Mouse (Mus musculus) mouse embryonic stem cell (cell line): Measurements from ENCODE around the gene Asf1b.

Source experiments
- in situ Hi-C, 2 experiments: fragments of 300-500 bp; cut with MboI; formaldehyde crosslinking; loops; 1 replicate in 1 of 2; 3 replicates in 1 of 2; pipeline ENCODE4 v1.14.3; 2019 to 2020; ENCODE audit warnings: low sequenced_read_pairs in 2 of 2, low pct_unique_long_range_greater_than_20kb in 1 of 2, mixed read lengths in 1 of 2; ENCODE audit not compliant: unreplicated experiment in 1 of 2

Gene Asf1b

GRCm38 (mm10) chr8:83945540-83945939, 9.8 kb upstream of the Asf1b start:
- in situ Hi-C loops: no loop called here

- in situ Hi-C loops: no loop called here
These were observed 580 bp upstream of the Asf1b start for GRCm38 (mm10) chr8:83954749-83955105.

DNA sequence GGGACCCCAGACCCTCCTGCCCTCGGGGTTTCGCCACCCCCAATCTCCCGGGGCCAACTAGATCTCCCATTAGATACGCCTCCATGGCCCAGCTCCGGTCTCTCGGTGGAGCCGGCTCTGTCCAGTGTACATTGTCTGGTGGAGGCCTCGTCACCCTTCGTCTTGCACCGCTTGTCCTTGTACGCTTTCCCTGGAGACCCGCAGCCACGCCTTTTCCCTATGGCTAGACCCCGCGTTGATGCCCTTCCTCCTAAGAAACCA, 581 bp downstream of the Asf1b start:
- in situ Hi-C loops: no loop called here

GRCm38 (mm10) chr8:83956789-83957188, 1.5 kb downstream of the Asf1b start:
- in situ Hi-C loops: no loop called here

- in situ Hi-C loops: no loop called here
These were observed 8.9 kb downstream of the Asf1b start for GRCm38 (mm10) chr8:83964015-83964765.

GRCm38 (mm10) chr8:83967701-83968100, 12.4 kb downstream of the Asf1b start:
- in situ Hi-C loops: no loop called here

DNA sequence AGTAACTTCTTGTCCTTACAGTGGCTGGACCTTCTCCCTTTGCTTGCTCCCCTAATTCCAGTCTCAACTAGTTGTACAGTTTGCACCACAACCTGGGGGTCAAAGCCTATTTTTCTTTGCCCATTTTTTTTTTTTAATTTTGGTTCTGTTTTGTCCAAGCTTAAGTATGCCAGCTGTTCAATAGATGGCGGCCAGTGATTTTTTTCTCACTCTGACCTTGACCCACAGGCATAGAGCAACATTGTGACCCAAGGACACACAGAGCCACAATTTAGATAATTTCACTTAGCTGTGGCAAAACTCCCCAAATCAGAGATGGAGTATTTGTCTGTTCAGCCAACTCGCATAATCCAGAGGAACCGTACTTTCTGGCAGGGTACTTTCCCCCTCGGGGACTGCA, 15.8 kb downstream of the Asf1b start:
- in situ Hi-C loops: no loop called here

DNA sequence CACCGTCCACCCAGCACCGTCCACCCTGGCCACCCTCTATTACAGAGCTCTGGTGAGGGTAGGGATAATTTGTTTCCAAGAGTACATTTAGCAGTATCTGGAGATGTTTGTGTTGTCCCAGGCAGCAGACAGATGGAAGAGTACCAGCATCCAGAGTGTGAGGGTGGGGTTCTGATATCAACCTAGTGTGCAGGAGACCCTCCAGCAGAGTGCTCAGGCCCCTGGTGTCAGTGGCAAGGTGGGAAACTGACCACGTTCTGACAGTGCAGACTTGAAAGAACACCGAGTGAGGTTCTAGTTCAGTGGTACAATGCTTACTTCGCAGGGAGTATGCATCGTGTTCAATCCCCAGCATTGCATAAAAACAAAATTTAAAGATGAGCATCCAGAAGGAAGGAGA, 16.4 kb downstream of the Asf1b start:
- in situ Hi-C loops: no loop called here

GRCm38 (mm10) chr8:83972150-83973120, 17.1 kb downstream of the Asf1b start, which contains the start of gene Prkaca:
Prkaca (plus strand) TSS chr8:83972993.
- in situ Hi-C loops: no loop called here

- in situ Hi-C loops: no loop called here
These were observed 18.1 kb downstream of the Asf1b start for GRCm38 (mm10) chr8:83973161-83974031.

GRCm38 (mm10) chr8:83974521-83974920, 19.2 kb downstream of the Asf1b start:
- in situ Hi-C loops: no loop called here

DNA sequence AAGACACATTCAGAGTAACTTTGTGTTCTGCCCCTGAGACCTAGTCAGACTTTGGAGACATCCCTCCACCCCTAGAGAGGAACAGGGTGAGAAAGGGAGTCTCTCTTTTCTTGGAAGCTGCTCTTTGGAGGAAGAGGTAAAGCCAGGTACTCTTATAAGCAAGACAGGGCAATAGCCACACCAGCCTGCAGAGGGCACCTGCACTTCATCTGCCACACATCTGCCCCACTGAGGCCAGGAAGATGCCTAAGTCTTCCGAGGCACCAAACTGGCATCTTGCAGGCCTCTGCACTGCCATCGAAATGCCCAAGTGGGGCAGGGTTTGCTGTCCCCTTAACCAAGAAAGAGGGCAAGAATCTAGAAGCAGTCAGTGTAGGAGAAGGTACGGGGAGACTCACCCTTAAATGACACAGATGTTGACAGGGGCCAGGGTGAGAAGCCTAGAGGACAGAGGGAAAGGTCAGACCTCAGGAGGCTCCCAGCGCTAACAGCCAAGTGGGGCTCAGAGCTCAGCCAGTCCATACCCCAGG, 20.9 kb downstream of the Asf1b start:
- in situ Hi-C loops: no loop called here

GRCm38 (mm10) chr8:83976779-83977350, 21.6 kb downstream of the Asf1b start:
- in situ Hi-C loops: no loop called here

- in situ Hi-C loops: no loop called here
These were observed 22.3 kb downstream of the Asf1b start for GRCm38 (mm10) chr8:83977646-83978045.

DNA sequence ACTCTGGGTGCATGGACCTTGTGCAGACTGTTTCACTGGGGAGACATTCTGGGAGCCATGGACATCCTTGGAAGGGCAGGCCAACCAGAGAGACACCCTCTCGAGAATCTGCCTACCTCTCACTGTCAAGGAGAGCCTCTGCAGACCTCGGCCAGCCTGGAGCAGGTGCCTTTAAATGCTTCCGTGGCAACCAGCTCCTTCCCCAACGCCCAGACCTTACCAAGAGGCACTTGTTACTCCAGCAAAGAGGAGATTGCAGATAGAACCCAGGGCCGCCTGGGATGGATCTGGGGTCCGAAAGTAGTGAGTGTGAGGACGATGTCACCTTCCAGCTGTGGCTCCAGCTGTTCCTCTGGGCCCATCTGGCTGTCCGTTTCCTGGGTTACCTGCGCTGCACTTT, 22.9 kb downstream of the Asf1b start:
- in situ Hi-C loops: no loop called here

- in situ Hi-C loops: no loop called here
These were observed 24.9 kb downstream of the Asf1b start for GRCm38 (mm10) chr8:83980250-83980649.

GRCm38 (mm10) chr8:83980845-83981244, 25.5 kb downstream of the Asf1b start:
- in situ Hi-C loops: no loop called here

DNA sequence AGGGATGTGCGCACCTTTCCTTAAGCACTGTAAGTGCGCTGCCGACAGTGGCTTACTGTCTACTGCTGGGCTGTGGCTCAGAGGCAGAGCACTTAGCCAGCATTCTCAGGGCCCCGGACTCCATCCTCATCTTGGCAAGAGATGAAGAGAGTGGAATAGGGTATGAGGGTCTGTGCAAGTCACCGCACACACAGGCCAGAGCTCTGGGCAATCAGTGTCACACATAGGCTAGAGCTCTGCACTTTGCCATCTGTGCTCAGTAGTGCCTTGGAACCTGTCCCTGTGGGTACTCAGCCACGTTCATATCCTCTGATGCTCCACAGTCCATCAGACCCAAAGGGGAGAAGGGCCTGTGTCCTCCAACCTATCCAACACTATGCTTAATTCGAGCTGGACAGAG, 26.2 kb downstream of the Asf1b start:
- in situ Hi-C loops: no loop called here
